Mouse (Mus musculus) liver, embryonic 14.5 days (tissue): ENCODE measurements around the gene Tdrd3.

Source experiments
- CTCF ChIP-seq: IDR thresholded peaks from 2 replicates; pipeline ENCODE4 v1.5.1; 2016; ENCODE audit warnings: antibody characterized with exemption, low read depth, control low read depth
- EP300 ChIP-seq: IDR thresholded peaks from 2 replicates; pipeline ENCODE4 v1.6.1; 2016; ENCODE audit warnings: antibody characterized with exemption, low read depth

GRCm38 (mm10) chr14:87415486-87415807 lies 992 bp upstream of the Tdrd3 start:
- TF ChIP-seq CTCF (no peak), EP300 (no peak)
